Mouse (Mus musculus) adrenal gland, postnatal 25 days (tissue): ENCODE results near the gene Samd4b. TPM values are rescaled to one million over a fixed set of nuclear protein-coding genes. Genes with fewer than 3 reads are reported as not detected.

ENCODE experiments used
- DNase-seq: peaks from one replicate; pipeline ENCODE4 v3.0.0; 2021; ENCODE audit warnings: mixed read lengths
- total RNA-seq: library from RNA; stranded (reverse); gene quantifications from 2 replicates; pipeline ENCODE4 v1.2.3, GENCODE M21; 2021

Samd4b gene
- total RNA-seq, 1 experiment from 2014 or later = 69.4 TPM

DNA sequence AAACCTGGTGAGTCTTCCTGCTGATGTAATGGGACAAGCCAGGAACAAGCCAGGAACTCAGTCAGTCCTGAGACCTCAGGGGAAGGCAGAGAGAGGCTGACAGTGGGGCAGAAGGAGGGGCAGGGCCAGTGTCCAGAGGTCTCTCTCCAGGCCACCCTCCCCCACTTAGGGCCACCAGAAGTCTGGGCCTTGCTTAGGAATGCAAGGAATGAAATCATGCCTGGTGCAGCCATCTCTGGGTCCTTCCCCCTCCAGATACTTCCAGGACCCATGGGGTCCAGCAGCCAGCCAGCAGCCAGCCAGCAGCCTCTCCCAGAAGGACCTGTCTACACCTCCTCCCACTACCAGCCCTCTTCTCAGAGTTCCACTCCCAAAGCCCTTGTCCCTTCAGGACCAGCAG is 10.3 kb downstream of the Samd4b start:
- DNase-seq = no peak

DNA sequence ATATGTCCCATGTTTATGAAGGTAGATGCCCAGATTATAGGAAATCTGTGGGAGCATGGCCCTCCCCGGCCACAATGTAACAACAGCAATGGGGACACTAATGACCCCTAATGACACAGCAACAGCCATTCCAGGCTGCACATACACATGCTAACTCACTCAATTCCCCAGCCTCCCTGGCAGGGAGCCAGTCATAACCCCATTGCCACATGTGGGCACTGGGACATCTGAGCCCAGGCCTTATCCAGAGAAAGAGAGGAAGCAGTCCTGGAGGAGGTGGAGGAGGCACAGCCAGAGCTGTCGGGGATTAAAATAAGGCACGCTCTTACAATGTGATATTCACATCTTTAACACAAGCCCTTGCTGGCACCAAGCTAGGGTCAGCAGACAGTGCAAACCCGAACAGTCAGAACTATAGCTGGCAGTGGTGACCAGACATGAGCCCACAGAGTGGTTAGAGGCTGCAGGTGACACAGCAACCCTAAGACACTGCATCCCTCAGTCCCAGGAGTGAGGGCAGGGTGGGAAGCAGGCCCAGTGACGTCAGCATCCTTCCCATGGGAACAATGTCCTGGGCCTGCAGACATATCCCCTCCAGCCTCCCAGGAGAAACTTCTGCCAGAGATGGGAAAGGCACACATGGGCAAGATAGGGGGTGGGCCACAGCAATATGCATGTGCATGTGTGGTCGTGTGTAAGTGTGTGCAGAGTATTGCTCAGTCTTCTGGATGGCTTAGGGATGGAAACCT is 11.1 kb downstream of the Samd4b start:
- DNase-seq = peak; percentile 77

DNA sequence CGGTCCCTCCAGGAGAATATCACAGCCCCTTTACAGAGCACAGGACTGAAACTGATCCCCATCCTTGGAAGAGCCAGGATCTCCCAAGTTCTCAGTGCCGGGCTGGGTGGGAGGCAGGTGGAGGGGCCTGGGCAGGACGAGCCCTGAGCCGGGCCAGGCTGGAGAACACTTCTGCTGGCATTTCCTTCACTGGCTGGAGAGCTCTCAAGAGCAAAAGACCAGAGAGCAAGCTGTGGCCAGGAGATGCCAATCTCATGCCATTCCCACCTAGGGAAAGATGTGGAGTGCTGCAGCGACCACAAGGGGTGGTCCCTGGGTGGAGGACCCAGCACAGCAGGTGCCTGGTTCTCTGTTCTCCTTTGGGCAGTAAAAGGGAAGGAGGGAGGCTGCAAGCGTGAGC is 12.9 kb downstream of the Samd4b start:
- no peak for DNase-seq

DNA sequence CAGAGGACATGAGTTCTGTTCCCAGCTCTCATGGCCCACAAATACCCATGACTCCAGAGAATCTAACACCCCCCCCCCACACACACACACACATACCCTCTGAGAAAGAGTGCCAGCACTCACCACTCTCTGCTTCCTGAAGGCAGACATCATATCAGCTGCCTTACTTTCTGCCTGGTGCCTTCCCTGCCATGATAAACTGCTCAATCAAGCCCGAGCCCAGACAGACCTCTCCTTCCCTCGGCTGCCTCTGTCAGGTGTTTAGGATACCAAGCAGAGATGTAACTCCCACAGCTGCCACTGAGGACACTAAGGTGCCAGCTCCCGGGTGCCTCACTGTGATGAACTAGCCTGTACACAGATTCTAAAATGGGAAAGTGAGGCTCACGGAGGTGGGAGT is 13.5 kb downstream of the Samd4b start:
- no peak for DNase-seq

DNA sequence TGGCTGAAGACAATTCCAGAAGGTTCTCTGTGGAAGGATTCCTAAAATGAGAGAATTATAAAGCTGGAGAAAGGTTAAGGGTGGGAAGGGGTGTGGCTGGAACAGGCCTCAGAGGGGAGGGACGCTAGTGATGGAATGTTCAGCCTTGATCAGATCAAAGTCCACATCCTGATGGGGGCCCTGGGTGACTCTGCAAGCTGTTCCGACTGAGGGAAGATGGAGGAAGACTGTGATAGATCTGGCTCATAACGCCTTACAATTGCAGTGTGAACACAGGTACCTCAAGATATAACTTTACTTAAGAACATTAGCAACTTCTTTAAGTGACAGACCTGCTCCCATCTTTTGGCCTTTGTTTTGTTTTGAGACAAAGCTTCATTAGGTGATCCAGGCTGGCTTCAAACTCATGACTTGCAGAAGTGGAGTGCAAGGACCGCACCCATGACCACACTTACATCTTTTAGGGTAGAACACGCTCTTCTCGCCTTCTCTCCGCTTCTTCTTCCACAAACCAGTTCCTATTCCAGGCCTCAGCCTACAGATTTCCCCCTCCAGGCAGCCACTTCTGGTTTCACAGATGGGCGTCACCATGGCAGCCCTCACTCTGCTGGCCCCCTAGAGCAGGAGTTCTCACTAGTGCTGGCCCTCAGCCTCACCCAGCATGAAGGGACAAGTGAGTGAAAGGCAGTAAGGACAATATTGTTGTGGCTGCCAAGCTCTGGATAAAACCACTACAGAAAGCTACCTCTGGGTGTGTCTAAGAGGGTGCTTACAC is 14.2 kb downstream of the Samd4b start:
- no peak for DNase-seq

DNA sequence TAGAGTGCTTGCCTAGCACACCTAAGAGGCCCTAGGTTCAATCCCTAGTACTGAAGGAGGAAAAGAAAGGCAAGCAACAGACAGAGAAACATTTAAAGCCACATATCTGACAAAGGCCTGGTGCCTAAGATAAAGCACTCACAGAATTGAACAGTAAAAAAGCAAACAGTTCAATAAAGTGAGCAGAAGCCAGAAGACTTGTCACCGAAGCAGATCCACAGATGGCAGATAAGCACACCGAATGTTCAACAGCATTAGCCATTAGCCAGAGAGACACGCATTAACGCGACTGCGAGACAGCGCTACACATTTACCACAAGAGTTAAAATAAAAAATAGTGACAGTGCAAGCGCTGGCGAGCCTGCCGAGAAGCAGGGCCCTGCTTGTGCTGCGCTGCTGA is 15.1 kb downstream of the Samd4b start:
- no peak for DNase-seq

DNA sequence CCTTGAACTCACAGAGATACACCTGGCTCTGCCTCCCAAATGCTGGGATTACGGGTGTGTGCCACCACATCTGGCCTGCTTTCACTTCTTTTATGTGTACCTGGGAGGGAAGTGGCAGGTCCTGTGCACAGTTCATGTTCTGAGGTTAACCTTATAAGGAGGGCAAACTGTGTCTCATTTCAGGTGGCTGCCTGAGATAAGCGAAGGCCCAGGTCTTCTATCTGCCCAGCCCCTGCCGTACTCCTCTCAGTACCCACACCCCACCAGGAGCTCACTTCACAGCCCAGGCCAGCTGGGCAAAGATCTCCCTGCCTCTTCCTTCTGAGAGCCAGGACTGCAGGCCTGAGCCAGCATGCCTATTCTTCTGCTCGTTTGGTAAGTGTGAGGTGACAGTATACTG is 16.2 kb downstream of the Samd4b start:
- no peak for DNase-seq

DNA sequence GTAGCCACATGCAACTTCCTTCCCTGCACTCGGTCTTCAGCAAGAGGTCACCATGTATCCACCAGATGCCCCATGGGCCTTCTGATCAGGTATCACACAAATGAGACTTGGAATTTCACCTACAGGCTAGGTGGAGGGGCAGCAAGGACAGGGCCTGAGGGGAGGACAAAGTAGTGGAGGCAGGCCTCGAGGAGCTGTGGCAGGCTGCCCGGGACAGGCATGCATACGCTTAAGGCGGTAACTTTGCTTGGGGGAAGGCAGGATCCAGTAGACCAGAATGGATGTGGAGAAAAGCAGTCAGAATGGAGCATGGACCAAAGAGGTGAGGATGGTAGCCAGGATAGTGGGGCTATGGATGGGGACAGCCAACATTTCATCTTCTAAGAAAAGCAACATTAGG is 18.1 kb downstream of the Samd4b start:
- no peak for DNase-seq

DNA sequence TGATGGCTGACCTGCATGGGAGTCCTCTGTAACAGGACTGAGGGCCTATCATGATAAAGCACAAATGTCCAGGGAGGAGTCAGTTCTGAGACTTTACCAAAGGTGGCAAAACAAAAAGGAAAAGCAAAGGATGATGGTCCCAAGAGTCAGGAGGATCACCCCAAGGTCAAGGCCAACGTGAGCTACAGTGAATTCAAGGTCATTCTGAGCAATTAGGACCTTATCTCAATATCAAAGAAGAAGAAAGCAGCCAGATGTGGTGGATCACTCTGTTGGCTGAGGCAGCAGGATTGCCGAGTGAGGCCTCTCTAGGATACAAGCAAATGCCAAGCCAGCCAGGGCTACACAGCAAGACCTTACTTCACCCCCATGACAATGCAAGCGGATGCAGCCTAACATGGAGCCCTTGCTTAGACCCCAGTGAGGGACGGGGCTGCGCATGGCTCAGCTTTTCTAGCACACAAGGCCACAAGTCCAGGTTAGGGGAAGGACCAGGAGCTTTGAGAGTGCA is 19.3 kb downstream of the Samd4b start:
- DNase-seq = no peak

DNA sequence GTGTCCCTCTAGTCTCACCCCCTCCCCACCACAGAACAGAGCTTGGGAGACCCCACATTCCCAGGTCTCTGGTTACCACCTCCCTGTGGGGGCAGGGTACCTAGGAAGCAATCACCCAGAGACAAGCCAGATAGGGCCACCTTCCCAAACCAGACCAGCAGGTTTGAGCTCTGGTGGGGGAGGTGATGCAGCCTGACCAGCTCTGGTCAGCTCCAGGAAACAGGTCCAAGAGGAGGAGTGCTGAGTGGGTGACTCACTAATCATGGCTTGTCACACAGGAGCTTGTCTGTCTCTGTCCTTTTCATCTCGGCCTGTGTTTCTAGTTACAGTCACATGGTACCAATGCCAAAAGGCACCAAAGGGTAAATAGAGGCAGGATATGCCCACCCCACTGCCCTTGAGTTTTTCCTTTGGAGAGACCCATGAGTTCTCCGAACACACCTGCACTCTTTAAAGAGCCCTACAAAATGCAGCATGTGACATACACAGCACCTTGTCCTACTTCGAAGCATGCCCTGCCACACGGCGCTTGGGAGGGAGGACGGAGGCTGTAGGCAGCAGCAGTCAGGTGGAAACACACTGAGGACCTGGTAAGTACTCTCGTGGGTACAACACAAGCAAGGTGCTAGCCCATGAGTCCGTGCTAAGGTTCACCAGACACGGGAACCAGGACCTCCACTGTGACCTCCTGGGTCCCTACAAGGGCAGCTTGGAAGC is 20.0 kb downstream of the Samd4b start:
- no peak for DNase-seq

DNA sequence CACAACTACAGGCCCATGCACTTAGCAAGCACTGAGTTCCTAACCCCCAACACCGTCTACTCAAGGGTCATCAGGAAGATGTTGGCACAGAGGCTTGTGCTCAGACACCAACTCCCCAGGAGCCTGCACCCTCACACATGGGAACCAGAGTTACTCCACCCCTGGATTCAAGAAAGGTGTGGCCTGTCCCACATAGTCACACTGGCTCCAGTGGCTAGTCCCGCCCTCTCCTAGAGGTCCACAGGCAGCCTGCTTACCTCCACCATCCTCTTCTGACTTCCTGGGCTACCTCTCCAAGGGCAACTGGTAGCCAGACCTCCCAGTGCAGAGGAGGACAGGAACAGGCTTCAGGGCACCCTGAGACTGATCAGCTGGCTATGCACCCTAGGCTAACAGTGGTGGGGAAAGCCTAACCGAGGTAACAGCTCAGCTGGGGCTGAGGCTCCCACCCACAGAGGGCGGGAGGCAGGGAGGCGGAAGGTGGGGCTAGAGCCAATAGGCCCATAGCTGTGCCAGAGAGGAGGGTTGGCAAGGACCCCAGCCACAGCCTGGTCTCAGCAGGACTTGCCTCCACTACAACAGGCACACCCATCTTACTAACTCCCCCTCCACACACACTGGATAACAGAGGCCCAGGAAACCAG is 21.6 kb downstream of the Samd4b start:
- DNase-seq = no peak

DNA sequence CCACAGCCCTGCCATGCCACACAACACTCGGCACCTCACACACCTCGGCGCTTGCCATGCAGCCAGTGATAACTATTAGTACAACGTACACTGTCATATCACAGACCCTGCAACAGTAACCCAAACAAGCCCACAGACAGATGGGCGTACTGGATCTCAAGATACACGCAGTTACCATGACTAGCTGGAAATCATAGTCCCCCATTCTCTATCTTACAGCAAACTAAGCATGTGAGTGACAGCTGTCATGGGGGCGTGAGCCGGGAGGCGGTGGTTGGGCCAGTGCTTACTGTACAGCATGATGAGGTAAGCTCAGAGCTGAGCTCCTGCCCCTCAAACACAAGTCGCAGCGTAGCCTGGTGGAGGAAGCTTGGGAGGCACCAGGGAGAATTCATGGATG is 22.3 kb downstream of the Samd4b start:
- no peak for DNase-seq

DNA sequence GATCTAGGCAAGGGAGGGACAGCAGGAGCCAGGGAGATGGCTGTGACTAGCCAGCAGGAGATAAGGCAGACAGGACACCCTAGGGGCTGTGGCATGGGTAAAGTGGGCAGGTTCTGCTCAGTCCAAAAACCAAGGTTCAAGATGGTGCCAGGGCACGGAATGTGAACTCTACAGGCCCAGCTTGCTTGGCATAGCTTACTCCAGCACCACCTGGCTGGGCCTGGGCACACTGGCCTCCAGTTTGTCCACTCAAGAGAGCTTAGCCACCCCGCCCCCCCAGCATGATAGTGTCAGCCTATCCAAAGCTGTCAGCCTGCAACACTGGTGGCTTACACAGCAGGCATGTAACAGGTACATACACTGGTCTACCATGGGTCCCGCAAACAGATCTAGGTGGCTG is 24.7 kb downstream of the Samd4b start:
- DNase-seq = no peak

DNA sequence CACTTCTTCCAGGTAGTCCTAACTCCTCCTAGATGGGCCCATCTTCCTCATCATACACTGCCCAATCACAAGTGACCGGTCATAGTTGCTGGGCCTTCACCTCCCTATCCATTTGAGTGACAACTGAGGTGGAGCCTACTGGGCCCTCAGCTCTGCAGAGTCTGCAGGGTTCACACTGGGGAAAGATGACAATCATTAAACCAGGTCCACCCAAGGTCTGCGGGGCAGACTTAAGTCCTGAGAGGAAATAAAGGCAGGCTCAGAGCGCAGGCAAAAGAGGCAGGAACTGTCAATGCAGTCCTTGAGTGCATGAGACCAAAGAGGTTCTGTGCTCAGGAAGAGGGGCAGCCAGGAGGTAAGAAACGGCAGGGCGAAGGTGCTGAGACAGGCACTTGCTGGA is 25.3 kb downstream of the Samd4b start:
- no peak for DNase-seq

DNA sequence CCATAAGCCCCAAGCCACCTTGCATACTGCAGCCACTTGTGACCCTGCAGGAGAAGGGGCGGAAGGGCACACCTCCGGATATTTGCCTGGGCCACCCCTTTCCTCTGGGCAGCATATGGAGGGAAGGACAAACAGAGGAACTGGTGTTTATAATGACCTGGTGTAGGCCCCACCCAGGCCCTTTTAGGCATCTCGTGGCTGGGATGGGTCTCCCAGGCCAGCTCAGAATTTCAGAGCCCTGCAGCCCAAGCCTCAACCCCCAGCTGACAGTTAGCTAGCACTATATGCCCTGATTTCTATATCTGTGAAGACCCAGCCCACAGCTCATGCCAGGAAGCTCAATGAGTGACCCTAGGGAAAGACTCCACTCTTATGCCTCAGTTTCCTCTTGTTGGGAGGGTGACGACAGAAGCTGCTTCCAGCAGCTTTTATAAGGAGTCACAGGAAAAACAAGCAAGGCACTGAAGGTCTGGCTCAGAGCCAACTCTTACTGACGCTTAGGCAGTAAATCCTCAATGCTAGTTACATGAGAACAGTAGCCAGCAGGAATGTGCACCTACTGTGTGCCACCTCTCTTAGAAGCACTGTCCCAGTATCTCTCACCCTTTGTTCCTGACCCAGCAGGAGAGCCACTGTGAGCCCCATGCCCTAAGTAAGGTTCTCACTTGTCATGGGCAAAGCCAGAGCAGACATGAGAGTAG is 26.8 kb downstream of the Samd4b start:
- peak; percentile 54 for DNase-seq

DNA sequence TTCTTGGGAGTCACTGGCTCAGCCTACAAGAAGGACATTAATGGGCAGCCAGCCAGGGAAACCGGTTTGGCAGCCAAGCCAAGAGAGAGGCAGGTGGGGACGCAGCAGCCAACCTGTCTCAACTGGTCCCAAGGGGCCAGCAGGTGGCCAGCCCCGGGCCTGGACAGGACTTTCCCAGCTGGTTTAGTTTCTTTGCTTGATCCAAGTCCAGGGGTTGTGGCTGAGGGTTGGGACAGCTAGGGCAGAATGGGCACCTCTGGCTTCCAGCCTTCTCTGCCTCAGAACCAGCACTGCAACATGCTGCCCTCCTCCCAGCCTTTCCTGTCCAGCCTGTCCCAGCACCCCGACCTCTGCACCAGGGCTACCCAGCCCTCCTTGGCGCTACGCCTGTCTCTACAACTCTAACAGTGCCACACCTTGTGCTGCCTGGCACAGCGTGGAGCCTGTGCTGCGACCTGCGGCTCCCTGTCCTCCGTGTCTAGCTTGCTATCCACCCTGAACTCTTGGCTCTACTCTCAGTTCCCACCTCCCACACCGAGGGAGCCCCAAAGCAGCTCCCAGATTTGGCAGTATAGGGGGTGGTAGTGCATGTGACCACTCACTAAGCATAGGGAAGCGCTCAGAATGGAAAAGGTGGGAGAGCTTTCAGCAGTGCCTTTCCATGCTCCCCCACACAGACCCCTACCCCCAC is 27.5 kb downstream of the Samd4b start:
- DNase-seq = peak; percentile 52

DNA sequence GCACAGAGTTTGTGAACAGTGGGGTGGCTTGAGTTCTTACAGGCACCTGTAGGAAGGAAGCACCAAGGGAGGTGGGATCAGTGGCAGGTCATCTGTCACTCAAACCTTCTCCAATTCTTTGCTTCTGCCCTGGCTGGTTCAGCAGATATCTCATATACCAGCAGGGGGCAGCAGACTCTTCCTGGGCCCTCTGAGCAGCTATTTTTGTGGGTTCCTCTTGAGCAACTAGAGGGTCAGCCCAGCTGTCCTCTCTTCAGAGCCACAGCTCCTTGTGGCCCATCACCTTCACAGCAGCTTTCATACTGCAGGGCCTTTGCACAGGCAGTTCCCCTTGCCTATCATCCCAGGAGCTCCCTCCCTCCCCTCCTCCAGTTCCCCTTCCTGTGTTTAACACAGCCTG is 29.7 kb downstream of the Samd4b start:
- peak; percentile 47 for DNase-seq

DNA sequence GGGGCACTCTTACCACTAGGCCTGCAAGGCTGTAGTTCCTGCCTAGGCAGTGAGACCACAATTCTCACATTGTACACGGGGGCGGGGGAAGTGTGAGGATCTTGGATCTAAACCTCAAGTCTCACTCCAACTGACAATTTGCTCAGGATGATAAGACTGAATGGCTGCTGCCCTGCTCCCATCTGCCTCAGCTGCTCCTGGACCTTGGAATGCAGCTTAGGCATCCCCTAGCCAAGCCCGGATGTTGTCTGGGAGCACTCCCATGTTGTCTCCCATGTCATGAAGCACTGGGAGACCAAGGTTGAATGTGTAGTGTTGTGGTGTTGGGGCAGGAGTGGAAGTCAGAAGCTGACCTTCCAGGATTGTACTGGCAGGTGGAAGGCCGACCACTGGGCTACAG is 30.4 kb downstream of the Samd4b start:
- no peak for DNase-seq

DNA sequence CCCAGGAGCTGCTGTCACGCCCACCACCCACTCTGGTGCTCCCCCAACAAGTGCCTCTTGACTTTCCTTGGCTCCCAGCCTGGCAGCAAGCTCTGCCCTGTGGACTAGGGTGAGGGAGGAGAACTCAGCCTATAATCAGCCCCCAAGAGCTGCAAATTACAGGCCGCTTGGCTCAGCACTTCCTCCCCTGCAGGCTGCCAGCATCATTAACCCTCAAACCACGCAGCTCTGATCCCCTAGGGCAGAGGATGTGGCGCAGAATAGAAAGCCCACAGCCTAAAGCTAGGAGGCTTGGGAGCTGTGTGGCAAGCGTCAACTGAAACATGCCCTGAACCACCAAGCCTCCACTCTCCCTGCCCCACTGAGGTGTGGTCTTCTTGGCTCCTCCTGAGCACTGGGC is 32.5 kb downstream of the Samd4b start:
- DNase-seq = no peak

DNA sequence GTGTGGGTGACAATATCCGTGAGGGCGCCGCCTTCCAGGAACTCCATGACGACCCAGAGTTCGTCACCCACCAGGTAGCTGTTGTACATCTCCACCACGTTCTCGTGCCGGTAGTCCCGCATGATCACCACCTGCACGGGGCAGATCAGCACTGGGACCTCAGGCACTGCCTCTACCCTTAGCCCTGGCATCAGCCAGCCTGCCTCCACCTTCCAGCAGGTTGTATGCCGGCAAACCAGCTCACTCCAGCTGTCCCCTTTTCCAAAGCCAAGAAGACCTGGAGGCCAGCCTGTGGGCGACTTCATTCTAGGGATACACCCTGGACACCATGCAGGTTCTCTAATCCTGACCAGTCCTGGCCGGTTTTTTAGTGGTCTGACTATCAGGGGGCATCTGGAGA is 35.0 kb downstream of the Samd4b start:
- DNase-seq = no peak

DNA sequence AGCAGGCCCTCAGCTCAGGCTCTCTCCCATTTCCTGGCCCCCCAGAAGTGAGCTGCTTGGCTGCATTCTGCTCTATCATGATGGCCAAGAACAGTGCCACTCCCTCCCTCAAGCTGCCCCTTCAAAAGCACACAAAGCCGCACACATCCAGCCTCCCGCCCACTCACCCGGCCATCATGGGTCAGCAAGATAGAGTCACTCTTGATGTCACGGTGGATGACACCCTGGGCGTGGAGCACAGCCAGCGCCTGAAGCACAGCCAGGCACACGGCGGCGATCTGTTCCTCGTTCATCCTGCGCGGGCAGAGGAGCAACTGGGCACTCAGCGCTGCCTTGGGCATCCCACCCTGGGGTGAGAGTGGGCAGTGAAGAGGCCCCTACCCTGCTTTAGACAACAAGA is 35.6 kb downstream of the Samd4b start:
- DNase-seq = no peak
